Mouse (Mus musculus) urinary bladder, adult 2 months (tissue): ENCODE data around the gene H1fx. TPM values are rescaled to one million over a fixed set of nuclear protein-coding genes. Genes with fewer than 3 reads are reported as not detected.
"Not testable (repeated sequence)": the region's sequence is repeated elsewhere in the genome, so short reads cannot be mapped to it uniquely, and the experiment has no call there.

ENCODE experiments used
- DNase-seq: peaks from one replicate; pipeline ENCODE4 v3.0.0; 2022; ENCODE audit warnings: low spot score
- polyA plus RNA-seq: library from polyadenylated mRNA; depleted of rRNA; stranded (reverse); fragments of >200 nt; gene quantifications from 2 replicates; pipeline ENCODE4 v1.2.3, GENCODE M21; 2012; rRNA removed

The H1fx gene
- polyA plus RNA-seq, 1 experiment: 6.0 TPM

GRCm38 (mm10) chr6:87980374-87981029 is 935 bp downstream of the H1fx start:
- peak; percentile 33 for DNase-seq

GRCm38 (mm10) chr6:87979728-87980127 is 1.7 kb downstream of the H1fx start:
- no peak for DNase-seq

GRCm38 (mm10) chr6:87970041-87970440 is 11.4 kb downstream of the H1fx start:
- DNase-seq: no peak

GRCm38 (mm10) chr6:87962457-87962856 is 19.0 kb downstream of the H1fx start:
- DNase-seq: not testable (repeated sequence)

- DNase-seq: no peak
Measured at GRCm38 (mm10) chr6:87942179-87942578, 39.3 kb downstream of the H1fx start.

GRCm38 (mm10) chr6:87938941-87939340 is 42.5 kb downstream of the H1fx start:
- DNase-seq: no peak

GRCm38 (mm10) chr6:87937178-87937788 is 44.2 kb downstream of the H1fx start:
- DNase-seq: no peak

- no peak for DNase-seq
Measured at GRCm38 (mm10) chr6:87935037-87935436, 46.4 kb downstream of the H1fx start.

Other genes starting within 250 kb of the H1fx start
- 0.19 and 0.27 TPM in 2 replicates for gene Gp9, start 203.6 kb downstream of the H1fx start, polyA plus RNA-seq
- gene Rab43, start 169.5 kb downstream of the H1fx start, polyA plus RNA-seq: 16.3 and 19.2 TPM in 2 replicates
- gene Gm45140, start 145.8 kb downstream of the H1fx start, polyA plus RNA-seq: 4.8 and 5.9 TPM in 2 replicates
- 28.8 and 29.1 TPM in 2 replicates for gene Isy1, start 142.8 kb downstream of the H1fx start, polyA plus RNA-seq
- 351 and 355 TPM in 2 replicates for gene Cnbp, start 130.5 kb downstream of the H1fx start, polyA plus RNA-seq
- gene Copg1, start 93.8 kb downstream of the H1fx start, polyA plus RNA-seq: 35.5 and 65.3 TPM in 2 replicates
- gene Hmces, start 67.7 kb downstream of the H1fx start, polyA plus RNA-seq: 24.3 and 26.1 TPM in 2 replicates
- 400 and 428 TPM in 2 replicates for gene Rab7, start 63.6 kb upstream of the H1fx start, polyA plus RNA-seq
- 164 and 173 TPM in 2 replicates for gene Rpn1, start 102.8 kb upstream of the H1fx start, polyA plus RNA-seq
- gene Gata2, start 212.3 kb upstream of the H1fx start, polyA plus RNA-seq: 41.4 and 55.5 TPM in 2 replicates
- not detected in 2 replicates for gene Dnajb8, start 240.6 kb upstream of the H1fx start, polyA plus RNA-seq